Mouse (Mus musculus) thymus, postnatal 4 days (tissue): Measurements from ENCODE around the gene Herc4.
"Not testable (repeated sequence)": the region's sequence is repeated elsewhere in the genome, so short reads cannot be mapped to it uniquely, and the experiment has no call there.

Experiments used
- DNase-seq: peaks from one replicate; pipeline ENCODE4 v3.0.0; 2021

Gene Herc4

GRCm38 (mm10) chr10:63258696-63259095, 15.1 kb downstream of the Herc4 start:
- DNase-seq: no peak

- DNase-seq: no peak
These were observed 15.7 kb downstream of the Herc4 start for GRCm38 (mm10) chr10:63259340-63259739.

- no peak for DNase-seq
These were observed 24.3 kb downstream of the Herc4 start for GRCm38 (mm10) chr10:63267941-63268340.

- no peak for DNase-seq
These were observed 28.8 kb downstream of the Herc4 start for GRCm38 (mm10) chr10:63272401-63272800.

GRCm38 (mm10) chr10:63272868-63273267, 29.3 kb downstream of the Herc4 start:
- no peak for DNase-seq

GRCm38 (mm10) chr10:63277010-63277409, 33.4 kb downstream of the Herc4 start:
- DNase-seq: no peak

- DNase-seq: no peak
These were observed 36.2 kb downstream of the Herc4 start for GRCm38 (mm10) chr10:63279851-63280250.

- no peak for DNase-seq
These were observed 38.8 kb downstream of the Herc4 start for GRCm38 (mm10) chr10:63282417-63282816.

- DNase-seq: no peak
These were observed 39.2 kb downstream of the Herc4 start for GRCm38 (mm10) chr10:63282846-63283245.

GRCm38 (mm10) chr10:63302356-63302755, 58.7 kb downstream of the Herc4 start:
- DNase-seq: no peak

GRCm38 (mm10) chr10:63308582-63309366, 65.2 kb downstream of the Herc4 start:
- peak; percentile 93 for DNase-seq

GRCm38 (mm10) chr10:63313726-63314125, 70.1 kb downstream of the Herc4 start:
- no peak for DNase-seq

GRCm38 (mm10) chr10:63327091-63327490, 83.5 kb downstream of the Herc4 start:
- no peak for DNase-seq

GRCm38 (mm10) chr10:63336901-63337300, 93.3 kb downstream of the Herc4 start:
- DNase-seq: no peak

- DNase-seq: no peak
These were observed 93.7 kb downstream of the Herc4 start for GRCm38 (mm10) chr10:63337326-63337725.

- DNase-seq: peak; percentile 76
These were observed 94.6 kb downstream of the Herc4 start for GRCm38 (mm10) chr10:63337951-63338836.

GRCm38 (mm10) chr10:63338914-63339643, 95.5 kb downstream of the Herc4 start:
- DNase-seq: peak; percentile 89

GRCm38 (mm10) chr10:63341351-63341750, 97.7 kb downstream of the Herc4 start:
- no peak for DNase-seq

- no peak for DNase-seq
These were observed 101.1 kb downstream of the Herc4 start for GRCm38 (mm10) chr10:63344751-63345150.

- no peak for DNase-seq
These were observed 104.7 kb downstream of the Herc4 start for GRCm38 (mm10) chr10:63348291-63348690.

- DNase-seq: no peak
These were observed 107.1 kb downstream of the Herc4 start for GRCm38 (mm10) chr10:63350666-63351065.

GRCm38 (mm10) chr10:63351099-63351498, 107.5 kb downstream of the Herc4 start:
- not testable (repeated sequence) for DNase-seq

- no peak for DNase-seq
These were observed 108.5 kb downstream of the Herc4 start for GRCm38 (mm10) chr10:63352111-63352510.
